Mouse (Mus musculus): ENCODE measurements at regions not wholly inside any gene's neighbourhood (a gene's known extent, or its start where the extent isn't known, plus 50 kb on each side); places are given as distances from the start of the nearest gene placed in this dataset.

DNA sequence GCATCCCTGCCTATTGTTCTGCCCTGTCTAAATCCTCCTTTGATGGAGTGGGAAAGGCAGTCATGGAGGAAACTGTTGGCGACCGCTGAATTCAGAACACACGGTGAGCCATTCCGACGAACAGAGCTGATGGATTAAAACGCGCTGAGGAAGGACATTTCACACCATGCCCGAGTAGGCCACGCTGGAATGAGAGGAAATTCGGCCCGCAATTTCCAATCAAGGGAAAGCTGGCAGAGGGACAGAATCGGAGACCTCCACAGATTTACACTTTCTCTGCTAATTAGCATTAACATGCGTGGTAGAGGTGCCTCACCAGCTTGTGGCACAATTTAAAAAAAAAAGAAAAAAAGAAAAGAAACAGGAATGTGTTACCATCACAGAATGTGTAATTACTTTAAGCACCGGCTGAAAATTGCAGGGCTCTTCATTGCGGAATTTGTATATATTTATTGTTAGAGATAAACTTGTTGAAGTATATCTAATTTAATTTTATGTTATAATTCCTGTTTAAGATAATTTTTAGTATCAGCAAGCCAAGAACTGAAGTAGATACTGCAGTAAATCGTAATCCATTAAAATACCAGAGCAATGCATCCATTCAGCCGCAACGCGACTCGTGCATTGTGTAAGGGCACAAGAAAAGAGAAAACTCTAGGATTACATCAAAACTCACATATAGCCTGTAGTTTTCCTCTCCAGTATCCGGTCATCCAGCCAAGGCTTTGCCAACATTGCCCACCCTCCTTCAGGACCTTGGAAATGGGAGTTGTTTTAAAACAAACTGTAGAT is 2249.4 kb upstream of the Gm7489 start:
- no peak for DNase-seq (ENCODE audit: extremely low read depth, insufficient read length, low spot score)

DNA sequence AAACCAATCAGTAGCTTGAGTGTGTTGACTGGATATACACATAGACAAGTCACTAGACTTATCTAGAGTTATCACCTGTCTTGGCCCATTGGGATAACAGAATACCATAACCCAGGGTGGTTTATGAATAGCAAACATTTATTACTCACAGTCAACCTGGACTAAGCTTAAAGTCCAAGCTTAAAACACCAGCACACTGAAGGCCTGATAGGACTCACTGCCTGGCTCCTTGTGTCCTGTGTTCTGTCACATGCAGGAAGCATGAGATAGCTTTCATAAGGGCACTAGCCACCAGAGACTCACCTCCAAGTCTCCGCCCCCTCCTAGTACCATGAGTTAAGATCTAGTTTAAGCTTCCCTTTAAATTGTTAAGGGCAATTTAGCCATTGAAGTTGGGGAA is 2247.1 kb upstream of the Gm7489 start:
- no peak for DNase-seq (ENCODE audit: extremely low read depth, insufficient read length, low spot score)

DNA sequence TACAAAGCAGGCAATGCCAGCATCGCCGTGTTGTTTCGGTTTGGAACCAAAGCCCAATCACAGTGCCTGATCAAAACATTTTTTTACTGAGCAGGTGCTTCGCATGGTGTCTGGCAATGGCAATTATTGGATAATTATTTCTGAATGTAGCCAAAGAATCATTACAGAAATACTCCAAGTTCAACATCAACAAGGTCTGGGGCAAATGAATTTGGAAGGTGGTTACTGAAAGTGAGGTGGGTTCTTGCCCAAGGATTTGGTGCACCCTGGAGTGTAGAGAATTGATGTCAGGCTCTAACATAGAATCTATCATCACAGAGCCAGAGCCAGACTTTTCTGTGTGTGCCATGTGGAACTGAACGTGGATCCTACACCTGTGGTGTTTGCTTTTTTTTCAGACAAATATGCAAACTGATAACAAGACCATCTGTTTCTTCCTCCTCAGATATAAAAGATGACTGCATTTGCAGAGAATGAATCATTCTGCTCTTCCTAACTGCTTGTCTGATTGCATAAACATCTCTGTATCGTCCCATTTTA is 2240.9 kb upstream of the Gm7489 start:
- DNase-seq (ENCODE audit: extremely low read depth, insufficient read length, low spot score) = no peak

DNA sequence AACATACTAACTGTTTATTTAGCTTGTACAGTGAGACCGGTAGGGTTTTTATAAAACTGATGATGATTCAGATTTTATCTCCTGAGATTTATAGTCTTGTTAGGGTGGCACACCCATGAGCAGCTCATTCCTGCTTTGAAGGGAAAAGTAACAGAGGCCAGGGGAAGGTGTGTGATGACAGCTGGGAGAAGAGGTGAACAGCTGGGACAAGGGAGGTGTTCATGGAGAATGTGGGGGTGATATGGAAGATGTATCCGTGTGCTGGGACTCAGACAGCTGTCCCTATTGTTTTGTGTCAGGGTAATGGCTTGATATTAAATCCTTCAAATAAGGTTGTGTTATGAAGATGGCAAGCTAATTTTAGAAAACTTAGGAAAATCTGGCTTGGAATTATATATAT is 2238.4 kb upstream of the Gm7489 start:
- DNase-seq (ENCODE audit: extremely low read depth, insufficient read length, low spot score) = no peak

DNA sequence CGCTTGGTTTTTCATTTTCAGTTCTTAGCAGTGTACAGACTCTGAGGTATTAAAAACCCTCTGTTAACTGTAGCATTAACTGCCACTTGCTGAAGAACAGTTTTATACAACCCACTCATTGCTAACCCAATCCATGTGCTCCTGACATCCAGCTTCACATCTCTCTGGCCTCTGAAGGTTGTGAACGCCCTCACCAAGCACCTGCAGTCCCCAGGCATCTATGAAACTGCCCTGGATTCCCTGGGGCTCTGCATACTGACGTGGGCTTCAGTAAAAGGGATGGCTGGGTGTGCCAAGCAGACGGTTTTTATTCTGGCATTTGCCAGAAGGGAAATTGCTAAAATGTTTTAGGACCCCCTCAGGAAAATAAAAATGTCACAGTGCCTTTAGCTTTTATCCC is 2232.2 kb upstream of the Gm7489 start:
- no peak for DNase-seq (ENCODE audit: extremely low read depth, insufficient read length, low spot score)

DNA sequence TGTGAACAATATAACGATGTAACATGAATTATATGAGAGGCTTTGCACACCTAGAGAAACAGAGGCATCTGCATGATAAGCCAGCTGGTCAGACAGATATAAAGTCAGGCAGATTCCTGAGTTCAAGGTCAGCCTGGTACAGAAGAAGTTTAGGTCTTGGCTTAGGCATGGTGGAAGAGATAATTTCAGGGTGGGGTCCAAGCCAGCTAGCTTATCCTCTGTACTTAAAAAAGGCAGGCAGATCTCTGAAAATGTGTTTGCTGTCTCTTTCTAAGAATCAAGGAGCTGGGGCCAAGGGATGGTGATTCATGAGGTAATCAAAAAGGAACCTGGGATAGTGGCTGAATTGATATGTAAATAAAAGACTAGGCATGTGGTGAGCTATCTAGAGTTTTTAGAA is 2227.1 kb upstream of the Gm7489 start:
- DNase-seq (ENCODE audit: extremely low read depth, insufficient read length, low spot score) = no peak

DNA sequence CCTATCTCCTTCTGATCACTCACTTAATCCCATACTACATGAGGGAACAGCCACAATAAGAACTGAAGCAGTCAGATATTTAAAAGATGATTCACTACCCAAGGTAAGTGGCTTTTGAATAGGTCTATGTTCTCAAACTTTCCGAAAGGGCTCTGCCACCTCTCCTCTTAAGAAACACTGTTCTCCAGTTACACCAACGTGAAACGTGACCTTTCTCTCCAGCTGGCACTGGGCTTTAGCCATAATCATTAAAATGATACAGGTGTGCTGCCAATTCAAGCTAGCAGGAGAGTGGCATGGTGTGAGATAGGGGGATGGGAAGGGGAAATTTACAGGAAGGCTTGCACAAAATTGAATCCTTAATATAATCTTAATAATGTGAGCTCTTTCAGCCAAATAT is 2216.4 kb upstream of the Gm7489 start:
- DNase-seq (ENCODE audit: extremely low read depth, insufficient read length, low spot score) = no peak

DNA sequence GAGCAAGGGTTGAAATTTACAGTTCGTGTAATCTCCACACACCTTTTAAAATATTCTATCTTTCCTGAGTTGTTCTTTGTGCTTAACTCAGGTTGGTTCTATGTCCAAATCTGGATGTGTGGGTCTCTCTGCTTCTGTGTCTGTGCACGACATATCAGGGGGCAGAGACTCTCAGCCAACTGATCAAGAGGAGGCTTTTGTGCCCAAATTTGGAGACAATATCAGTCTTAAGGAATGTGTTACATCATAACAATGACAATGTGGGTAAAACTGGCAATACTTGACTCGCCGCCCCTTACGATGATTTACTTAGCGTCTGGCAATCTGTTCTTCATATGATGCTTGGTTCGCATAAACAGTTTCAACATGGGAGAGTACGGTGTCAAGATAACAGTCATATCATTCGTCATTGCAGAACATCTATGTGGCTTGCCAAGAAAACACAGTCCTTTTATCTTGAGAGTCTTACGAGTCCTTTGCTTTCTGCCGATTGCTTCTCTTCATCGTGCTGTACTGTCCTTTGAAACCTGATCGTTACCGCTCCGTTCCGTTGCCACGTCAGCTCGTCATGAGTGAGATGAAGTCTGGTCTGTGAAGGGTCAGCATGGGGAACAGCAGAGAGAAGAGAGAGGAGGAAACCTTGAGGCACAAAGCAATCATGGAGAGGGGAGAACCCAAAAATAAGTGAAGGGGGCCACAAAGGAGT is 2212.9 kb upstream of the Gm7489 start:
- no peak for DNase-seq (ENCODE audit: extremely low read depth, insufficient read length, low spot score)

DNA sequence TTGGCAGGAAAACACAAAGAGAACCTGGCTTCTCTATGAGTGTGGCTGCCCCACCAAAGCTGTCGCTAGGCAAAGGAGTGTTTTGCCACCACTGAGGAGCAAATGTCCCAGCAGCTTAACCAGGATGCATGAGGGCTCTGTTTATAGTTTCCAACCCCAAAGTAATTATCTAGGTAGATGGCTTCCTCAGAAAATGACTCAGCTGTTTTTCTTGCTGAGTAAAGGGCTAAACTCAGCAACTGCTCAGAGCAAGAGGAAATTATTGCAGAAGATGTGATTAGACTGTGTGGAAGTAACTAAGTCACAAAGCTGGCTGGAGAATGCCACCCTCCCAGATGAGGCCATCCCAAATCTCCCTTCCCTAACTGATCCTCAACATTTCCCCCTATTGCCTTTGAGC is 2211.2 kb upstream of the Gm7489 start:
- DNase-seq (ENCODE audit: extremely low read depth, insufficient read length, low spot score) = no peak

DNA sequence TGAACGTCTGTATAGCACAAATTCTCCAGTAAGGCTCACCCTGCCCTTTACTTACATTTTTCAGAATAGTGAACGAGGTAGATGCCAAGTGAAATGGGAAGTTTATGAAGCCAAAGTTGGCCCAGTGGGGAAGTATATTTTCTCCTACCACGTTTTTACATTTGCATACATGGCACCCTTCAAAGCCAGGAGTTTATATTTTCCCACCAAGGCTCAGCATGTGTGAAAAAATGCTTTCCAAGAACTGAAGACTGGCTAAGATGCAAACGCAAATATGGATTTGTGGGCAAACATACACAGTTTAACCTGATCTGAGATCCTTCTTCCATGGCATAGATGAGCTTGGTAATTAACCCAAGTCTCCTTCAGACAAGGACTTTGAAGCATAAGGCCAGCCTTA is 2209.4 kb upstream of the Gm7489 start:
- no peak for DNase-seq (ENCODE audit: extremely low read depth, insufficient read length, low spot score)

DNA sequence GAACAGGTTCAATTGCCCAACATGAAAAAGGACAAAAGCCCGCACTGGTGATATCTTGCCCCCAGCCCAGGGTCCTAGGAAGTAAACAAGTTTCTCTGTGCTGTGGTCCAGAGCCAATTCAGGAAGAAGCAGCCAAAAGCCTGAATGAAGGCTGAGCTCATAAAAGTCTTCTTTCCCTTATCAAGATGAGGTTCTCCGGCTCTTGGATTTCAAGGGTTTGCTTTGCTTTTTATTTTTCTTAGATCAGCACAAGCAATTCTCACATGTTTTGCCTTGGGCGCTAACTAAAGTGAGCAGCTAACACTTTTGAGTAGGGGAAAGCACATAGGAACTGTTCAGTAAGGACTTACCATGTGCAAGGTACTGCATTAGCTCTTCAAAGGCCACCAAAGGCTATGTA is 2208.0 kb upstream of the Gm7489 start:
- DNase-seq (ENCODE audit: extremely low read depth, insufficient read length, low spot score) = no peak

DNA sequence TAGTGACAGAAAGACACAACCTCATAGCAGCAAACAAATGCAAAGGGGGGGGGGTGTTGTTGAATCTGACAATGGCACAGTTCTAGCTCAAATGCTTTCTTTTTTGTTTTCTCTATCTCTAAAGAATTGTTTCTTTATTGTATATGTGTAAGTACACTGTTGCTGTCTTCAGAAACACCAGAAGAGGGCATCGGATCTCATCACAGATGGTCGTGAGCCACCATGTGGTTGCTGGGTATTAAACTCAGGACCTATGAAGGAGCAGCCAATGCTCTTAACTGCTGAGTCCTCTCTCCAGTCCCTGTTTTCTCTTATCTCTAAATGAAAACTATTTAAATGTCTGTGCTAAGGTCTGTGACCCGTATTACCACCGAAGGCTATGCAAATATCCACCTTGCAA is 2207.4 kb upstream of the Gm7489 start:
- peak; percentile 6 for DNase-seq (ENCODE audit: extremely low read depth, insufficient read length, low spot score)

DNA sequence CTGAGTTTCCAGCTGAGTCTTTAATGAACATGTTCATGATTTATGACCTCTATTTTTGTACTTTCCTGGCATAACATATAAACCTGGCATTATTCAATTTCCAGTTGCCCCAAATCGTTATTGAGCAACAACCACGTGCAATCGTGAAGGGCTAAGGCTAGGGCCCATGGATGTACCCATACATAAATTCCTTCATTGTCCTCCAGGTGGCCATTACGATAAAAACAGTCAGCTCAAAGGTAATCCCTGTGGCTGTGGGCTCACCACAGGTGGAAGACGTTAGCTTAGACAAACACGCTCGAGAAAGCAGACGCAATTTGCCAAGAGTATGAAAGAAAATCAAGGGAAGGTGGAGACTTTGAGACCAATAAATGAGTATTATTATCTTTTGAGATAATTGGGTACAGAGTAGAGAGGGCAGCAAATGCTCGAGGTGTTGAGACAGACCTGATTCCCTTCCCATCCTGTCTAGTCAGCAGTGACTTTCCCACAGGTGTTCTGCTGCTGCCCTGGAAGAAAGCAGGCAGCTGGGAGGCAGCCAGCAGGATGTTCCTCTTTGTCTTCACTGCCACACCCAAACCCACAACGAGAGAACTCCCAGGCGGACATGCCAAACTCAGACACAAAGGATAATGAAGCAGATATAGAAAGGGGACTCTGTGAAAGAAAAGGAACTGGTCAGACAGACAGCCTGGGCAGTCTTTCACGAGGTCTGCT is 2205.4 kb upstream of the Gm7489 start:
- DNase-seq (ENCODE audit: extremely low read depth, insufficient read length, low spot score) = no peak

DNA sequence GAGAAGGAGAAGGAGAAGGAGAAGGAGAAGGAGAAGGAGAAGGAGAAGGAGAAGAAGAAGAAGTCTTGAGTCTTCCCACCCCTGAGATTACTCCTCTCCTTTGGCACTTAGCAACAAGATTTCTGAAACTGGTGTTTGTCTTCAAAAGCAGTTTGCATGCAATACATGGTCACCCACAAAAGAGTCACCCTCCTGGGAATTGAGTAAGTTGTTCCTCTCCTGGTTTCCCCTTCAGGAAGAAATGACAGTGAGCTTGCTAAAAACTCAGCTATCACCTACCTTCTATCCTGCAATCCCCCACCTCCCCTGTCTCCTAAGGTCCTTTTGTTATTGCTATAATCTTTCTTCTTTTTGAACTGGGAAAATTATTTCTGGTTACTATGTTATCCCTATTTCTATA is 2204.2 kb upstream of the Gm7489 start:
- DNase-seq (ENCODE audit: extremely low read depth, insufficient read length, low spot score) = no peak

DNA sequence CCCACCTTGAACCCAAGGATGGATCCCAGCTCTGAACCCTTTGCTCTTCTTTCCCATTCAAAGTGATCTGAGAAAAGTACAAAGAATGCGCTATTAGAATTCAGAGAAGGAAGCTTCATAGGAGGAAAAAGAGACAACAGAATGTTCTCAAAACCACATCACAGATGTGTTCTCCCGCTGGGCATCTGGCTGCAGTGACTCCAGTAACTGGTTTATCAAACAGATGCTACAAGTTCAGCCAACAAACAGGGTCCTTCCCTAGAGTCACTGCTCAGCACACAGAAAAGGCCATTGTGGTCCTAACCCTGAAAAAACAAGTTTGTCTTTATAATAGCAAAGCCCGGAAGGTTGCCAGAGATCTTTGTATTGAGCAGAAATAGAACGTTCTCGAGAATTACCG is 2203.5 kb upstream of the Gm7489 start:
- no peak for DNase-seq (ENCODE audit: extremely low read depth, insufficient read length, low spot score)

DNA sequence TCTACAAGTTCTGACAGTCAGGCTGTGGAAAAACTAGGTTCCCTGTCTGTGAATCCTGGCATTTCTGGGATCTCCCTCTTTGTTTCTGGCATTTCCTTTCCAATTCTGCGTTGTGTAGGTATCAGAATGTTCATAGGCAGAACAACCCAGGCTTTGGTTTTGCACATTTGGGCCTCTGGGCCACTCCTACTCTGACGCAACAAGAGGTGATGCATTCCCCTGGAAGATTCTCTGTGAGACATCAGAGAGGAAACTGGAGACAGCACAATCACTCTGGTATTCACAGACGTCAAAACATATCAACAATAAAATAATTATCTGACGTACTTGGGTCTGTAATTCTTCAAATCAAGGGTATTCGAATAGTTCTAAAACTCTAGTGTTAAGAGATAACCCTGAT is 2202.4 kb upstream of the Gm7489 start:
- no peak for DNase-seq (ENCODE audit: extremely low read depth, insufficient read length, low spot score)

DNA sequence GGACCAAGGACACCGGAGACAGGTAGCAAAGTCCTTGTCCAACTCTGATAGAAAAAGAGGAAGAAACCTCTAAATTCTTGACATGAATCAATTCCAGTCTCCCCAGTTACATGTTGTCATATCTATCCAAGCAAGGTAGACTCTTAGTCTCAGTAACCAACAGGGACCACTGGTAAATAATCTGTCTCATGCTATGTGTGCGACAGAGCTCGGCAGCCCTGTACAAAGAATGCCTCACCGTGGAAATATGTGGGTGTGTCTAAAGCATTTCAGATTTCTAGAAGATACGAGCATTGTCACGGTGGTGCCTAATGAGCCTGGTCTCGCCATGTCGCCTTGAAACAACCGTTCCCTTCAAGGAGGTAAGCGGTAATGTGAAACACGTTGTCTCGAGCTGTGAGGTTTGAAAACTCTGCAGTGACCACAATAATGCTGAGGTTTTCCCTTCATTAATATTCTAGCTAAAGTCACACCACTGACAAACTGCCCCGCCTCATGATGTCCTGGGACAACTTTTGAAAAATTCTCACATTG is 2197.6 kb upstream of the Gm7489 start:
- no peak for DNase-seq (ENCODE audit: extremely low read depth, insufficient read length, low spot score)

DNA sequence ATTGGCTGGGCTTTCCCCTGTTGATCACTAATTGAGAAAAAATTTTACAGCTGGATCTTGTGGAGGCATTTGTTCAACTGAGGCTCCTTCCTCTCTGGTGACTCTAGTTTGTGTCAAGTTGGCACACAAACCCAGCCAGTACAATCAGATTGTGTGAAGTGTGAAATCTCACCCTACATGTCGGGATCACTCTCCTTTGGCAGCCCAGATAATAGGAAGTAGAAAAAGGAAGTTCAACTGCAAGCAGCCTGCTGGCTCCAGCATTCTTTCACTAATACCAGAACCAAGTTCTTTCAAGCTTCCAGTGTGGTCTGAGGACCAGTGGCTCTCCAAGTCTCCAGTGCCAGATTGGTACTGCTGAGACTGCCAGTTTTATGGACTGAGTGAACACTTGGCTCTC is 2195.2 kb upstream of the Gm7489 start:
- DNase-seq (ENCODE audit: extremely low read depth, insufficient read length, low spot score) = no peak

DNA sequence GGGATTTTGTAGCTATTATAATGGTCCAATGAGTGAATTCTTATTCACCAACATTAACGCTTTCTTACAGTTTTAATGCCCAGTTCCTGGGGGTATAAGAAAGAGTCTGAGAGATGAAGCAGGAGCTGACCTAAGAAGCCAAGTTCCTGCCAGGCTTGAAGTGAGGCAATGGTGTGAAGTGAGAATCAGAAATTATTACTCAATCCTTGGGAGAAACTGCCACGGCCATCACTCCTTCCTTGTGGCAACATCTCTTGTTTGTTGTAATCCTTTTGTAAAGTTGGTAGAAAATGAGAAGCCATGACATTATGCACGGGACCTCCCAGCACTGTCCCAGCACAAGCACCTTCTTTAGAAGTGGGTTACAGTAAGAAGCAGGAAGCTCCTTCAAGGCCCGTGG is 2192.0 kb upstream of the Gm7489 start:
- DNase-seq (ENCODE audit: extremely low read depth, insufficient read length, low spot score) = no peak

DNA sequence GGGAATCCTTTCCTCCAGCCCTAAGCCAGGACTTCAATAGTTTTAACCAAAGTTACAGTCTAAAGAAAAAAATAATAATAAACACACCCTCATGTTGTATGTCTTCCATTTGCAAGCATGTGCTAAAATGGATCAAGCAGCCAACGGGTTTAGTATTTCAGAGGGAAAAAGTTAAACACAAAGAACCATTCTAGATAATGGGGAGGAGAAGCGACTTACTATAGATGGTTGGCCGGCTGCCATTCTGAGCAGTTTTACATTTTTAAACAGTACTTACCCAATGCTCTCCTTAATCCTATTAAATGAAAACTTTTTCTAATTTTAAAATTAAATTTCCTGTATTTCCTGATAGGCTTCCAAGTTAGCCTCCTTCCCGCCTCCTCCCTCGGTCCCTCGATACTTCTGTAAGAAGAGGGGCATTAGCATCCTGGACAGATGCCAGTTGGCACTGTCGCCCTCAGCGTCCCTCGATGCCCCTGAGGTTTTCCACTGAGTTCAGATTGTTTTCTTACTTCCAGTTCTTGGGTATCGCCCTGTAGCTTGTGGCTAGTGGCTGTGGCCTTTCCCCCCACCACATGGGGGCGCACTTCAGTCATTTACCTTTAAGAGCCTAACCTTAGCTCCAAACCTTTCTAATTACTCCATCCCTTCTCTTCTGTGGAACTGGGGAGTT is 2188.2 kb upstream of the Gm7489 start:
- DNase-seq (ENCODE audit: extremely low read depth, insufficient read length, low spot score) = peak; percentile 41

DNA sequence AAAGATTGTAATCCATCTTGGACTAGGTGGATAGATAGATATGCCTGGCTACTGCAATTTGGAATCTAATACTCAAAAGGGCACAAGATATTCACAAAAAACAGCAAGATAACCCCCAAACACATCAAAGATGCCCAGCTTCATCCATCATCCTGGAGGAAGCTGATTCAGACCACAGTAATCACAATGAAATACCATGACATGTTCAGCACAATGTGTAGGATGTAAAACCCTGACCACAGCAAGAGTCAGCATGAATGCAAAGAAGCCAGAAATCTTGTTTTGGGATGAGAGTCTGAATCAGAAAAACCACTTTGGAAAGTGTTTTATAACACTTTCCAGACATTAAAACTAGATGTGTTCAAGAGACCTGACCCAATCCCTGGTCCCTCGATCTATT is 2180.5 kb upstream of the Gm7489 start:
- DNase-seq (ENCODE audit: extremely low read depth, insufficient read length, low spot score) = no peak

Measured in 3134 (cell line).